Mouse (Mus musculus) spleen, adult 2 months (tissue): ENCODE measurements around the gene Cngb1.

Source experiments
- CTCF ChIP-seq: fragments of 200-500 bp; IDR thresholded peaks from 2 replicates; pipeline ENCODE4 v1.5.1; 2011; ENCODE audit warnings: mild to moderate bottlenecking, inconsistent platforms; ENCODE audit not compliant: insufficient read depth, insufficient read length, insufficient replicate concordance; ENCODE audit errors: extremely low read depth
- POLR2A ChIP-seq: fragments of 200-500 bp; IDR thresholded peaks from 2 replicates; pipeline ENCODE4 v1.6.1; 2011; ENCODE audit warnings: low read depth, low read length, inconsistent platforms

GRCm38 (mm10) chr8:95205946-95206345 is 100.4 kb downstream of the Cngb1 start:
- TF ChIP-seq CTCF (no peak), POLR2A (no peak)
